Mouse (Mus musculus) liver, postnatal 0 days (tissue): Measurements from ENCODE around the gene Pde1a.

Source experiments
- CTCF ChIP-seq: sonication (generic); IDR thresholded peaks from 2 replicates; pipeline ENCODE4 v1.5.1; 2016; ENCODE audit warnings: antibody characterized with exemption, low read depth
- EP300 ChIP-seq: IDR thresholded peaks from 2 replicates; pipeline ENCODE4 v1.6.1; 2016; ENCODE audit warnings: antibody characterized with exemption, low read depth, mild to moderate bottlenecking

- TF ChIP-seq EP300: no peak
- no peak for TF ChIP-seq CTCF
Measured at GRCm38 (mm10) chr2:79815708-79816484, 313.4 kb downstream of the Pde1a start.
